Mouse (Mus musculus): ENCODE data around the gene Fkbp2. TPM values are rescaled to one million over a fixed set of nuclear protein-coding genes. Genes with fewer than 3 reads are reported as not detected.

Fkbp2 gene
- polyA plus RNA-seq (2015; fragmentation: Nextera tagmentation; extraction: Ambion mirVana) = 86.9 and 97.9 TPM in 2 replicates

- H3K9ac ChIP-seq = peak within 1 kb of the TSS; percentile 73
- no peaks in the 10 kb centered on the region for H3K27me3 ChIP-seq
- H3K9me3 ChIP-seq (replicated peaks) = no peaks in the 10 kb centered on the region
- H3K4me3 ChIP-seq = peak within 1 kb of the TSS; percentile 52
- H3K36me3 ChIP-seq (ENCODE audit: poor library complexity, severe bottlenecking) = peaks cover 42% of the 10 kb centered on the region
- H3K4me2 ChIP-seq = peak within 1 kb of the TSS; percentile 91
- peaks cover 43% of the 10 kb centered on the region for H3K4me1 ChIP-seq
- H3K27ac ChIP-seq = peak within 1 kb of the TSS; percentile 86
- 2% methylated on average over 38 of the region's 38 CpGs for WGBS
- ATAC-seq = peak; percentile 90
These were observed at the start of gene Fkbp2 for GRCm38 (mm10) chr19:6980381-6981093. Gene Fkbp2 (minus strand): TSS chr19:6980501.

DNA sequence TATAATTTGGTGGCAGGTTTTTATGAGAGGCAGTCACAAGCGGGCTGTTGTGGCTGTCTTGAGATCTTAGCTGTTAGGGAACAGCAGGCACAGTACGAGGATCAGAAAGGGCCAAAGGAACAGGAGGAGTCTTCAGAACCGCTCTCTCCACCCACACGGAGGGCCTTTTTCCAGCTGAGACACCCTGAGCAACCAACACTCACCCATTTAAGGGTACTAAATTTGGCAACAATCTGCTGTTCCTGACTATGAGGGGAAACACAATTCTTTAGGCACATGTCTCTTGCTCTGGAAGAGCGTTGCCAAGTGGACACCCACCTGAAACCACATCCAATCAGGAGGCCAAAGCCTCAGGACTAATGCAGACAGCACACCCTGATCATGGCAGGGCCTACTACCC is 49.2 kb upstream of the Fkbp2 start:
- no peak for ATAC-seq
- Histone ChIP-seq H3K9me3 (replicated peaks) (no peaks in the 10 kb centered on the region), H3K4me3 (no peak overlapping the region), H3K9ac (no peak overlapping the region), H3K36me3 (ENCODE audit: poor library complexity, severe bottlenecking) (peaks cover 97% of the 10 kb centered on the region), H3K27ac (no peak overlapping the region), H3K4me2 (no peak overlapping the region), H3K27me3 (no peaks in the 10 kb centered on the region), H3K4me1 (no peaks in the 10 kb centered on the region)
- WGBS = 94% methylated on average over 5 of the region's 5 CpGs

- Histone ChIP-seq H3K4me3 (no peak overlapping the region), H3K36me3 (ENCODE audit: poor library complexity, severe bottlenecking) (peaks cover 80% of the 10 kb centered on the region), H3K9me3 (replicated peaks) (no peaks in the 10 kb centered on the region), H3K27me3 (no peaks in the 10 kb centered on the region), H3K4me2 (no peak overlapping the region), H3K27ac (0 out of 2 replicates have a peak overlapping the region, but pooled peaks have one; percentile 37), H3K4me1 (no peaks in the 10 kb centered on the region), H3K9ac (no peak overlapping the region)
- ATAC-seq = peak; percentile 19; the same call in 1 of the 2 replicates
- WGBS = 49% methylated on average over 3 of the region's 3 CpGs
These were observed 39.9 kb upstream of the Fkbp2 start for GRCm38 (mm10) chr19:7020224-7020641.

DNA sequence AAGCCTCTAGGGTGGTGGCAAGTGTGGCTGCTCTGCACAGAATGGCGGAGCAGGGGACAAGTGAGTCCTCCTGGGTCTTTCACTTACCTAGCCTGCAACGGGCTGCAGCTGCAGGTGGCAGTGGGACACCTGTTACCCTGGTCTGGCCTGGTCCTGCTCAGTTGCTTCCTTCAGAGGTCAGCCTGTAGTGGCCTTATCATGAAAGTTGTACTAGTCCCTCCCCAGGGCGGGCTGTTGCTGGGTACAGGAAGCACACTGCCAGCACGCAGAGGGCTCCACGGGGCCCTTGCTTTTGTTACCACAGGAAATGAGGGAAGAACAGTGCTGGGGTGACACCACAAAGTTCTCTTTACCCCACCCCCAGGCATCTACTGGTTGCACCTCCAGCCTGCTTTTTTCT is 38.9 kb upstream of the Fkbp2 start, which contains the start of gene Fermt3:
Gene Fermt3 (minus strand): TSS at position 279 of the 400 bp plus-strand sequence.
- ATAC-seq = no peak
- peaks cover 75% of the 10 kb centered on the region for H3K36me3 ChIP-seq (ENCODE audit: poor library complexity, severe bottlenecking)
- 92% methylated on average over 5 of the region's 5 CpGs for WGBS
- no peaks in the 10 kb centered on the region for H3K9me3 ChIP-seq (replicated peaks)
- H3K4me1 ChIP-seq = no peaks in the 10 kb centered on the region
- no peak within 1 kb of the TSS for H3K4me2 ChIP-seq
- no peak within 1 kb of the TSS for H3K9ac ChIP-seq
- H3K27ac ChIP-seq = no peak within 1 kb of the TSS
- no peaks in the 10 kb centered on the region for H3K27me3 ChIP-seq
- H3K4me3 ChIP-seq = no peak within 1 kb of the TSS

- Histone ChIP-seq H3K9me3 (replicated peaks) (no peaks in the 10 kb centered on the region), H3K27ac (no peak overlapping the region), H3K27me3 (no peaks in the 10 kb centered on the region), H3K36me3 (ENCODE audit: poor library complexity, severe bottlenecking) (peaks cover 76% of the 10 kb centered on the region), H3K4me1 (no peaks in the 10 kb centered on the region), H3K4me2 (no peak overlapping the region), H3K4me3 (no peak overlapping the region), H3K9ac (no peak overlapping the region)
- WGBS = 89% methylated on average over 11 of the region's 11 CpGs
- ATAC-seq = no peak
These were observed 38.2 kb upstream of the Fkbp2 start for GRCm38 (mm10) chr19:7018546-7018945.

- Histone ChIP-seq H3K9me3 (replicated peaks) (no peaks in the 10 kb centered on the region), H3K9ac (no peak overlapping the region), H3K4me3 (no peak overlapping the region), H3K4me1 (no peaks in the 10 kb centered on the region), H3K4me2 (no peak overlapping the region), H3K27me3 (no peaks in the 10 kb centered on the region), H3K27ac (no peak overlapping the region), H3K36me3 (ENCODE audit: poor library complexity, severe bottlenecking) (peaks cover 69% of the 10 kb centered on the region)
- ATAC-seq = no peak
- 84% methylated on average over 12 of the region's 12 CpGs for WGBS
These were observed 37.5 kb upstream of the Fkbp2 start for GRCm38 (mm10) chr19:7017541-7018457.

GRCm38 (mm10) chr19:7014481-7015135 is 34.3 kb upstream of the Fkbp2 start:
- Histone ChIP-seq H3K27ac (no peak overlapping the region), H3K4me1 (no peaks in the 10 kb centered on the region), H3K9ac (no peak overlapping the region; the same call in 1 of the 2 replicates), H3K4me2 (no peak overlapping the region), H3K36me3 (ENCODE audit: poor library complexity, severe bottlenecking) (peaks cover 37% of the 10 kb centered on the region), H3K27me3 (no peaks in the 10 kb centered on the region), H3K9me3 (replicated peaks) (no peaks in the 10 kb centered on the region), H3K4me3 (no peak overlapping the region)
- no peak for ATAC-seq
- 92% methylated on average over 20 of the region's 20 CpGs for WGBS

DNA sequence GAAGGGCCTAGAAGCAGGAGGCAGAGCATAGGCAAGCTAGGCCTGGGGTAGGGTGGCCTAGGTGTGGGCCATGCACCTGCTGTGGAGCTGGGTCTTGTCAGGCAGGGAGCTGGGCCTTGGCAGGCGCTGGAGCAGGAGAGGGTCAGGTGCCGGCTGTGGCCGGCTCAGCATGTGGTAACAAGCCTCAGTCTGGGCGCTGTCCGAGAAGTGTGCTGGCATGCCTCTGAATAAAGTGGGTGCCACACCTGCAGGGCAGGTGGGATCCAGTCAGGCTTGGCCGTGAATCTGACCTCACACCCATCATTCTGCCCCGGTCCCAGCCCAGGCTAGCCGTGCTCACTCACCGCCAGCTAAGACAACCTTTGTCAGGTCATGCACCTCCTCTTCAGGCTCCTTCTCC is 33.7 kb upstream of the Fkbp2 start:
- Histone ChIP-seq H3K36me3 (ENCODE audit: poor library complexity, severe bottlenecking) (peaks cover 31% of the 10 kb centered on the region), H3K4me3 (no peak overlapping the region), H3K9ac (no peak overlapping the region), H3K9me3 (replicated peaks) (no peaks in the 10 kb centered on the region), H3K4me2 (no peak overlapping the region), H3K27ac (no peak overlapping the region), H3K27me3 (no peaks in the 10 kb centered on the region), H3K4me1 (no peaks in the 10 kb centered on the region)
- ATAC-seq = no peak
- WGBS = 90% methylated on average over 9 of the region's 9 CpGs

- no peaks in the 10 kb centered on the region for H3K4me1 ChIP-seq
- 94% methylated on average over 4 of the region's 4 CpGs for WGBS
- H3K4me3 ChIP-seq = no peak overlapping the region
- no peaks in the 10 kb centered on the region for H3K27me3 ChIP-seq
- no peak for ATAC-seq
- no peak overlapping the region for H3K27ac ChIP-seq
- H3K36me3 ChIP-seq (ENCODE audit: poor library complexity, severe bottlenecking) = peaks cover 16% of the 10 kb centered on the region
- H3K9me3 ChIP-seq (replicated peaks) = no peaks in the 10 kb centered on the region
- no peak overlapping the region for H3K4me2 ChIP-seq
- H3K9ac ChIP-seq = no peak overlapping the region
These were observed 32.1 kb upstream of the Fkbp2 start for GRCm38 (mm10) chr19:7012426-7012825.

DNA sequence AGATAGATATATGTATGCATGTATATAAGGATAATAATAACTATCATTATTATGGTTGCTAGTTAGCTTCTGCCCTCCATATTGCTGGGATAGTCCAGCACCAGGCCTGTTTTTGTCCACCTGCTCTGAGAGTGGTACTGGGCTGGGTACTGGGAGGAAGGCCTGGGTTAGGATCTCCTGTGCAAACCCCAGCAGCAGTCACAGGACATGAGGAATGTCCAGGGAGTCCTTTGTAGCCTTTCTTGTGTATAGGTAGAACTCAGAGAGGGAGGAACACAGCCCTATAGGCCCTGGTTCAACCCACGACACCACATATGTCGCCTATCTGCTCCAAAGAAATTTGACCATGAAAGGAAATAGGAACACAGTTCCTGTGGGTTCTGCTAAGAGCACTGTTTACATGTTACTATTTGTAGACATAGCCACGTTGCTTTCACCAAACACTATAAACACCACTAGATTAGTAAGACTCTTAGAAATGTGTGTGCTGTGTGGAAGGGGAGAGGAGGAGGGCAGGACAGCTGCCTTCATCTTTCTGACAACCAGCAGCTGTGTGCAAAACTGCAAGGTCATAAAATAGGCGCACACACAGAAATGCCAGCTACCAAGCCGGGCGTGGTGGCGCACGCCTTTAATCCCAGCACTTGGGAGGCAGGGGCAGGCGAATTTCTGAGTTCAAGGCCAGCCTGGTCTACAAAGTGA is 26.7 kb upstream of the Fkbp2 start:
- H3K9ac ChIP-seq = no peak overlapping the region
- no peaks in the 10 kb centered on the region for H3K4me1 ChIP-seq
- H3K4me2 ChIP-seq = no peak overlapping the region
- no peak for ATAC-seq
- WGBS = 90% methylated on average over 9 of the region's 9 CpGs
- no peaks in the 10 kb centered on the region for H3K27me3 ChIP-seq
- H3K9me3 ChIP-seq (replicated peaks) = no peaks in the 10 kb centered on the region
- H3K36me3 ChIP-seq (ENCODE audit: poor library complexity, severe bottlenecking) = no peaks in the 10 kb centered on the region
- H3K27ac ChIP-seq = no peak overlapping the region
- no peak overlapping the region for H3K4me3 ChIP-seq

GRCm38 (mm10) chr19:6999360-7000063 is 19.2 kb upstream of the Fkbp2 start:
- no peak overlapping the region for H3K27ac ChIP-seq
- no peak for ATAC-seq
- 92% methylated on average over 19 of the region's 19 CpGs for WGBS

More at GRCm38 (mm10) chr19:6999360-7000063, 19.2 kb upstream of the Fkbp2 start:
- Histone ChIP-seq H3K4me3 (no peak overlapping the region), H3K36me3 (ENCODE audit: poor library complexity, severe bottlenecking) (peaks cover 25% of the 10 kb centered on the region), H3K4me1 (peaks cover 31% of the 10 kb centered on the region), H3K9ac (no peak overlapping the region), H3K9me3 (replicated peaks) (no peaks in the 10 kb centered on the region), H3K27me3 (no peaks in the 10 kb centered on the region), H3K4me2 (no peak overlapping the region)

Data from forebrain, embryonic 13.5 days (tissue).